Mouse (Mus musculus) urinary bladder, adult 18-20 months (tissue): Measurements from ENCODE around the gene Olfr315.
"Not testable (repeated sequence)": the region's sequence is repeated elsewhere in the genome, so short reads cannot be mapped to it uniquely, and the experiment has no call there.

Experiments
- DNase-seq, 2 experiments: peaks; one replicate each; pipeline ENCODE4 v3.0.0; 2022; ENCODE audit warnings: low spot score in 2 of 2, mixed read lengths in 2 of 2

Olfr315 gene

GRCm38 (mm10) chr11:58772888-58773287 is at the start of gene Olfr315:
Gene Olfr315 (plus strand): TSS chr11:58773188.
- no peak for DNase-seq

GRCm38 (mm10) chr11:58723914-58724313 is 49.1 kb upstream of the Olfr315 start, which contains the start of gene Olfr318:
Gene Olfr318 (minus strand): TSS chr11:58724014.
- DNase-seq = no peak

GRCm38 (mm10) chr11:58727896-58728650 is 44.9 kb upstream of the Olfr315 start:
- DNase-seq = not testable (repeated sequence)

GRCm38 (mm10) chr11:58733372-58733771 is 39.6 kb upstream of the Olfr315 start:
- DNase-seq = no peak

- DNase-seq = no peak
Measured at GRCm38 (mm10) chr11:58738792-58739262, 34.2 kb upstream of the Olfr315 start, which contains the start of gene Olfr317. Gene Olfr317 (minus strand): TSS chr11:58739212.

GRCm38 (mm10) chr11:58751096-58751495 is 21.9 kb upstream of the Olfr315 start:
- DNase-seq = not testable (repeated sequence)

- no peak for DNase-seq
Measured at GRCm38 (mm10) chr11:58752434-58752833, 20.6 kb upstream of the Olfr315 start, which contains the start of gene Olfr316. Gene Olfr316 (plus strand): TSS chr11:58752734.

GRCm38 (mm10) chr11:58782480-58783089 is 9.6 kb downstream of the Olfr315 start, which contains the start of gene Olfr314:
Gene Olfr314 (plus strand): TSS chr11:58782952.
- DNase-seq = no peak

- no peak for DNase-seq
Measured at GRCm38 (mm10) chr11:58784182-58784581, 11.2 kb downstream of the Olfr315 start.

GRCm38 (mm10) chr11:58787651-58788050 is 14.7 kb downstream of the Olfr315 start:
- DNase-seq = no peak

- DNase-seq = no peak
Measured at GRCm38 (mm10) chr11:58788346-58788745, 15.4 kb downstream of the Olfr315 start.

- no peak for DNase-seq
Measured at GRCm38 (mm10) chr11:58789532-58789931, 16.5 kb downstream of the Olfr315 start.

GRCm38 (mm10) chr11:58790053-58790452 is 17.1 kb downstream of the Olfr315 start:
- DNase-seq = no peak

- no peak for DNase-seq
Measured at GRCm38 (mm10) chr11:58790646-58791045, 17.7 kb downstream of the Olfr315 start.

GRCm38 (mm10) chr11:58795856-58796255 is 22.9 kb downstream of the Olfr315 start:
- no peak for DNase-seq

- DNase-seq = no peak
Measured at GRCm38 (mm10) chr11:58796850-58797249, 23.9 kb downstream of the Olfr315 start.

- DNase-seq = no peak
Measured at GRCm38 (mm10) chr11:58799747-58800146, 26.8 kb downstream of the Olfr315 start.

GRCm38 (mm10) chr11:58801558-58802228 is 28.7 kb downstream of the Olfr315 start, which contains the start of gene Fam183b:
Gene Fam183b (minus strand): TSS chr11:58801960.
- DNase-seq = no peak

- no peak for DNase-seq
Measured at GRCm38 (mm10) chr11:58803871-58804270, 30.9 kb downstream of the Olfr315 start.

- DNase-seq = no peak
Measured at GRCm38 (mm10) chr11:58804393-58804792, 31.4 kb downstream of the Olfr315 start.

GRCm38 (mm10) chr11:58812001-58812400 is 39.0 kb downstream of the Olfr315 start:
- no peak for DNase-seq

GRCm38 (mm10) chr11:58814700-58815099 is 41.7 kb downstream of the Olfr315 start, which contains the start of gene Olfr313:
Gene Olfr313 (plus strand): TSS chr11:58815000.
- DNase-seq = not testable (repeated sequence)
